Mouse (Mus musculus) heart, adult 2 months (tissue): ENCODE results near the gene Lpar1.

Experiments used
- CTCF ChIP-seq: fragments of 200-600 bp; IDR thresholded peaks from 2 replicates; pipeline ENCODE4 v1.8.1; 2022; ENCODE audit warnings: antibody characterized with exemption, mild to moderate bottlenecking, moderate library complexity
- EP300 ChIP-seq: fragments of 200-500 bp; IDR thresholded peaks from 2 replicates; pipeline ENCODE4 v1.6.1; 2011; ENCODE audit warnings: low read depth, low read length, control low read depth; ENCODE audit not compliant: insufficient read depth
- POLR2A ChIP-seq: fragments of 200-500 bp; IDR thresholded peaks from 2 replicates; pipeline ENCODE4 v1.6.1; 2011; ENCODE audit warnings: mild to moderate bottlenecking, low read depth, low read length, control low read depth; ENCODE audit not compliant: insufficient read depth

- TF ChIP-seq POLR2A (no peak), CTCF (no peak), EP300 (no peak)
Measured at GRCm38 (mm10) chr4:58527852-58528251, 25.8 kb downstream of the Lpar1 start.
